Mouse (Mus musculus) erythroid progenitor cell, adult 5-6 weeks (primary cell): Measurements from ENCODE around the gene Ces2e. TPM values are rescaled to one million over a fixed set of nuclear protein-coding genes. Genes with fewer than 3 reads are reported as not detected.
"Not testable (repeated sequence)": the region's sequence is repeated elsewhere in the genome, so short reads cannot be mapped to it uniquely, and the experiment has no call there.

Experiments used
- ATAC-seq: replicated peaks from 2 replicates; pipeline ENCODE4 v1.8.0; 2016; ENCODE audit warnings: moderate number of reproducible peaks, mild to moderate bottlenecking, moderate TSS enrichment, inconsistent platforms; ENCODE audit not compliant: poor library complexity, low FRiP score, severe bottlenecking
- total RNA-seq, 2 experiments: library from RNA; stranded (forward) in 1 of 2; stranded (reverse) in 1 of 2; fragments of 150-400 nt in 1 of 2; fragments of 186-747, 209-891 nt in 1 of 2; gene quantifications; 2 replicates each; pipeline versions ENCODE4 v1.2.3 to v1.2.4; 2015 to 2017; ENCODE audit warnings: low replicate concordance in 2 of 2

Gene Ces2e
- total RNA-seq (2015; ENCODE audit: low replicate concordance) (not detected in 2 replicates), total RNA-seq (2017; ENCODE audit: low replicate concordance) (not detected in 2 replicates)

DNA sequence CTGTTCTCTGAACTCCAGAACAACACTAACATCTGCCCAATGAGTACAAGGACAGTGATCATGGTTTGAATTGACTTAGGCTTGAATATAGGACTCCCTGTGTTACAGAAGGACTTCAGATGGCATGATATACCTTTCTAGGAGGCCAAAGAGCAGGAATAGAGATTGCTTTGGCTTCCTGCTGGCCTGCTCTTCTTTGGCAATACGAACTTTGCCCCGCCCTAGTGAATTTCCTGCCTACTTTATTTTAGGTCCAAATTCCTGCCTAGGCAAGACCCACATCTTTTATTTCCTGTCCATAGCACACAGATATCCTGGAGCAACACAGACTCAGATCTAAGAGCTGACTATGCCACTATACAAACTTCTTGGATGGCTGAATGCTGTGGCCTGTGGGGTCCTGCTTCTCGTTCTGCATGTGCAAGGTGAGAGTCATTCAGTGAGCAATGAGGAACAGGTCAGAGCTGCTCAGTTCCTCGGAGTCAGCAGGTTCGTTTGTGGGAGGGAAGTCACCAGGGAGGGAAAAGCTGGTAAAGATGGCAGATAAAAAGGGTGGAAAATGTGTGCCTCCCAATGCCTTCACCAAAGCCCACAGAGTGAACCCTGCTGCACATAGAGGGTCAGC lies at the start of gene Ces2e:
TSS of gene Ces2e (plus strand) at position 289 of the 625 bp plus-strand sequence.
- no peak for ATAC-seq

DNA sequence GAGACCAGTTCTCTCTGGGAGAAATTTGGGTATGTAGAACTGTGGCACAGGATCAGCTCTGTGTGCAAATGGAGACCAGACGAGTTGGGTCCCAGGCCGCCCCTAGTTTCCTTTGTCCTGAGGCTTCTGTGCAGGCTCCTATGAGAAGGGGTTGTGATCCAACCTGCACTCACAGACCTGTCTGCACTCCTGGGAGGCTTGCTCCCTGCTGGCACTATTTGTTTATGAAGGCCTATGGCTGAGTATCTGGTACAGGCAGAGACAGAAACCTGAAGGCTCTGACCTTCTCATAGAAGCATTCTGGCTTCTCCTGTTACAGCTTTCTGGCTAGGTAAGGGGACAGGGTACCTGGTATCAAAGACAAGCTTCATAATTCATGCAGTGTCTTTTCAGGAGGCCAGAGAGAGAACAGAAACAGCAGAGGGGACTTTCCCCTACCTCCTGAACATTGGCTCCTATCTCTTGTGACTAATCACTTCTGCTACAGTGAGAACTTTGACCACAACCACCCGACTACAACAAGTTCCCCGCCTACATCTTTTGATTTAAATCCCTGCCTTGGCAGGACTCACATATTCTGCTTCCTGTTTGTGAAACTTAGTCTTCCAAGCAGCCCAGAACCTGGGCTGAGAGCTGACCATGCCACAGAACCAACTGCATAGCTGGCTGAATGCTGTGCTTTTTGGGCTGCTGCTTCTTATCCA lies 39.7 kb upstream of the Ces2e start:
- ATAC-seq: not testable (repeated sequence)

DNA sequence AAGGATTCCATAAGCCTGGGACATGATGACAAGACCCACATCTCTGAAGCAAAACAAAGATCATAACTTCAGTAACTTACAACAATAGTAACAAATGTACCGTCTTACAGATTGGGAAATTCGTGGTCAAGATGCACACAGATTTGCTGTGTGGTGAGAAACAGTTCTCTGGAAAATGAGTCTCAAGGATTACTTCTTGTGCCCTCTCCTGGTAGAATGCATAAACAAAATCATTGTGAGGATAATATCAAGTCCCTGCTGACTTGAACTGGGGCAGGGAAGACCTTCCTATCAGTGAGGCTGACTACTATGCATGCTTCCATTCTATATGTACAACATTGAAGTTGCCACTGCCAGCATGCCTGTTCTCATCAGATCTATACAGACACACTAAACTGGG lies 24.3 kb upstream of the Ces2e start:
- ATAC-seq: no peak

DNA sequence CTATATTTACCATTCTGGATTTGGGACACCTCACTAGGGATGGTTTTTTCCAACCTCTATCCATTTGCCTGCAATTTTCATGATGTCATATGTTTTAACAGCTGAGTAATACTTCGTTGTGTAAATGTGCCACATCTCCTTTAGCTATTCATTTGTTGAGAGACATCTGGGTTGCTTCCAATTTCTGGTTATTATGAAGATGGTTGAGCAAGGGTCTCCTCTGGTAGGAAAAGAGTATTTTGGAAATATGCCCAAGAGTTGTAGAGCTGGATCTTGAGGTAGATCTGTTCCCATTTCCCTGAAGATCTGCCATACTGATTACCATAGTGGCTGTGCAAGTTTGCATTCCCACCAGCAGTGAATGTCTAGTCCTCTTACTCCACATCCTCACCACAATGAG lies 18.9 kb upstream of the Ces2e start:
- ATAC-seq: no peak

DNA sequence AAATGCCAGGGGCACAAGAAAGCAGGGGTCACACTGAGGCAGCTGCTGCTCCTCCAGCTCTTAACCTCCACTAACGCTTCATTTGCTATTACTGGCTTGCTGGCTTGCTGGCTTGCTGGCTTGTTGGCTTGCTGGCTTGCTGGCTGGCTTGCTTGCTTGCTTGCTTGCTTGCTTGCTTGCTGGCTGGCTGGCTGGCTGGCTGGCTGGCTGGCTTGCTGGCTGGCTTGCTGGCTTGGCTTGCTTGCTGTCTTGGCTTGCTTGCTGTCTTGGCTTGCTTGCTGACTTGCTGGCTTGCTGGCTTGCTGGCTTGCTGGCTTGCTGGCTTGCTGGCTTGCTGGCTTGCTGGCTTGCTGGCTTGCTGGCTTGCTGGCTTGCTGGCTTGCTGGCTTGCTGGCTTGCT lies 17.0 kb upstream of the Ces2e start:
- not testable (repeated sequence) for ATAC-seq

DNA sequence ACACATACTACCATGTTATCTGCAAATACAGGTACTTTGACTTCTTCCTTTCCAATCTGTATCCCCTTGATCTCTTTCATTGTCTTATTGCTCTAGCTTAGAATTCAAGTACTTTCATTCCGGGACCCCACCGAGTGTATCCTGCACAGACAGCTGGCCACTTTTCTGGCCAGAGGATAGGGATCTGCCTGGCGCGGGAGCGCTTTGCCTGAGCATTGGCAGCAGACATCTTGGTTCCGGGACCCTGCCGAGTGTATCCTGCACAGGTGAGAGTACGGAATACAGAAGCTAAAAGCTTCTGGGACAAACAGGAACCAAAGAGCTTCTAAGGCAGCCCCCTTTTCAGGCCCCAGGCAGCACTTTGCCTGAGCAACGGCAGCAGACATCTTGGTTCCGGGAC lies 16.4 kb upstream of the Ces2e start:
- ATAC-seq: not testable (repeated sequence)

DNA sequence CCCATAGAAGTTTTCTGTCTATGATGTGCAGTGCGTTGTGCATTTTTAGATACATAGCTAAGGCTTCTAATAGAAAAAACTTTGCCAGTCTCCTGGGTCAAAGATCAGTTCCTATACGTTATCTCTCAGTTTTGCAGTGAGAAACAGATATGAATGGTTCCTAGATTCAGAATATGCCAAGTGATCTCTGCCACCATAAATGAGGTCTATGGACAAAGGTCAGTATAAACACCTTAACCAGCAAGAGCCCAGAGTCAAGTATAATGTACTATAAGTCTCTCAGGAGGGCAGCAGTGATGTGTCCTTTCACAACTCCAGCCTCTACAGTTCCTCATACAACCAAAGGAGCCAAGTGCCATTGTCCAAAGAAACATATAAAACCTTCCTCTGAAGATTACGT lies 1.2 kb downstream of the Ces2e start:
- ATAC-seq: no peak

DNA sequence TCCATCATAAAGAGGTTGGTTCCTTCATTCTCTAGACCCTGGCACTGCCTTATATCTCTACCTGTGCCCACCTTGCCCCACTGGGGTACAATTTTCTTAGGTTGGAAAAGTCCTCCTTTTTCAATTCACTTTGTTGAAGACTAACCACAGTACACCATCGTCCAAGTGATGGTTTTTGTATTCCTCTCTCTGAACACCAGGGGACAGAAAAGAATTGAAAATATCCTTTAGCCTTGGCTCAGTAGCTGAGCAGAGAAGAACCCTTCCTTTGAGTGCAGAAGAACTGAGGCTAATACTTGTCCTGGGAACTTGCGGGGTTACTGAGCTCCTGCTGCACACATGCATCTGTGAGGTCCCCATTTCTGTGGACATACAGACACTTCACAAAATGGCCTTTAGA lies 18.6 kb downstream of the Ces2e start:
- ATAC-seq: no peak

DNA sequence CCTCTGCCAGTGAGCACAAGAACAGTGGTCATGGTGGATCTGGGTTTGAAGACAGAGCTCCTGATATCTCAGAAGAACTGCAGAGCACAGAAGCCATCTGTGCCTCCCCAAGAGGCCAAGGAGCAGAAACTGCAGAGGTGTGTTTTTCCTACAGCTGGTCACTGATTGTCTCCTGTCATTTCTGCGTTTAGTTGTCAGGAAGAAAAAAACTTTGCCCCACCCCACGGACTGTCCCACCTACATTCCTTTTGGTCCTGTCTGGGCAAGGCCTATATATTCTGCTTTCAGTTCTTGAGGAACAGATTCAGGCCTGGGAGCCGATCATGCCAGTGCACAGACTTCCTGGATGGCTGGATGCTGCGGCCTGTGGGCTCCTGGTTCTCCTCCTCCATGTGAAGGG lies 21.0 kb downstream of the Ces2e start, which contains the start of gene Ces2f:
TSS of gene Ces2f (plus strand) at position 301 of the 400 bp plus-strand sequence.
- ATAC-seq: no peak

DNA sequence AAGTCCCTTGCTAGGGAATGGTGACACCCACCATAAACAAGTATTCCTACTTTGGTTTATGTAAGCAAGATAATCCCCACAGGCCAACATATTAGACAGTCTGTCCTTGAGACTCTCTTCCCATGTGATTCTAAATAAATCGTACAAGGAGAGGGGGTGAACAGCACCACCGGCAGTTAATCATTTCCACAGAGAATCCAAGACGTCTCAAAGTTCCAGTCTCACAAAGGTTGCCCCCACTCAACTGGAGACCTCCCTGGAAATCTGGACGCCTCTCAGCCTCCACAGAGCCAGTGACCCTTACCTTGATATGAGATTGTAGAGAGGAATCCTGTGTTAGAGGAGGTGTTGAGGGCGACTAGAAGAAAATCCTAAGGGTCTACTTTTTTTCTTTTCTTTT lies 23.0 kb downstream of the Ces2e start:
- no peak for ATAC-seq

DNA sequence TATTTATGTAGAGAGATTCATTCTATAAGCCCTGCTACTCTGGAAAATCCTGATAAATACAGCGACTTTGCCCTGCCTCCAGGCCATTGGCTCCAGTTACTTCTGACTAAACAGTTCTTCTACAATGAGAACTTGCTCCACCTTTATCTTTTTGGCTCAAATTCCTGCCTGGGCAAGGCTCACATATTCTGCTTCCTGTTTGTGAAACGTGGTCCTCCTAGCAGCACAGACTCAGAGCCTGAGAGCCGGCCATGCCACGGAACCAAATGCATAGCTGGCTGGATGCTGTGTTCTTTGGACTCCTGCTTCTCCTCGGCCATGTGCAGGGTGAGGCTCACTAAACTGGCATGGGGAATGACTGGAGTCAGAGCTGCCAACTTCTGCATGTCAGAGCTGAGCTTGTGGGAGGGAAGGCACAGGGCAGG lies 35.5 kb downstream of the Ces2e start, which contains the start of gene Ces2g:
TSS of gene Ces2g (plus strand) at position 182 of the 425 bp plus-strand sequence.
- peak; percentile 69 for ATAC-seq

DNA sequence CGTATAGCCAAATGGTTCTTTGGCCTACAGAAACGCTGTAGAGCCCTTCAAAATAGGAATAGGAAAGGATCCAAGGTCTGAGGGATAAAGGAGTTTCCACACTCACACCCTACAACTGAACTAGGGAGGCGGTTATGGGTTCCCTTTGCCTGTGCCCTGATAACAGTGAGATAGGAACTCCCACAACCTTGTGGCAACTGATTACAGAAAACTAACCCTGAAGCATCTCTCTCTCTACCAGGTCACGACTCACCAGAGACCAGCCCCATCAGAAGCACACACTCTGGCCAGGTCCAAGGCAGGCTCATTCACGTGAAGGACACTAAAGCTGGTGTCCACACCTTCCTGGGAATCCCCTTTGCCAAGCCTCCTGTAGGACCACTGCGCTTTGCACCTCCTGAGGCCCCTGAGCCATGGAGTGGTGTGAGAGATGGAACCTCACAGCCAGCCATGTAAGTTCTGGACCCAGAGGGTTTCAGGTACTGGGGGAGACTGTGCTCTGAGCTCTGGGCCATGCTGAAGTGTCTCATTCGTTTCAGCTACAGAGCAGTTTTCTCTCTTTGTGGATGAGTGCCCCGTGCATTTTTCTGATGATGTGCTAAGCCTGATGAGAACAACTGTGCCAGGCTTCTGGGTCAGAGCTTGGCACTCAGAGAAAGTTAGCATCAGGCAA lies 36.3 kb downstream of the Ces2e start:
- peak; percentile 89 for ATAC-seq

DNA sequence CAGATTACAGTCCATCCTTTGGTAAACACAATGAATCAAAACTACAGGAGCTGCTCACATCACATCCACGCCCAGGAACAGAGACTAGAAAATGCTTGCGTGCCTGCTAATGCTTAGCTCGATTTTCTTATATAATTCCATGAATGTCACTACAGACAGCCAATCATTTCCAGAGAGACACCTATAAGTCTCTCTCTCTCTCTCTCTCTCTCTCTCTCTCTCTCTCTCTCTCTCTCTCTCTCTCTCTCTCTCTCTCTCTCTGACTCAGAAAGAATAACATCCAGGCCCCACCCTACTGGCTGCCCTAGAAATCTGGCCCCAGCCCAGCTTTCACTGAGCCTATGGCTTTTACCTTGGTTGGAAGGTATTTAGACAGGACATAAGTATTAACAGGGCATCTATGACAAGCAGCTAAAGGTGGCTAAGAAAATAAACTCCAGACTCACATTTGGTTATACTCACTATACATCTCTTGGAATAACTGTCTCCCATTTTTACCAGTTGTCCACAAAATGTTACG lies 37.4 kb downstream of the Ces2e start:
- ATAC-seq: 0 out of 2 replicates have a peak, but pooled peaks have one; percentile 5

DNA sequence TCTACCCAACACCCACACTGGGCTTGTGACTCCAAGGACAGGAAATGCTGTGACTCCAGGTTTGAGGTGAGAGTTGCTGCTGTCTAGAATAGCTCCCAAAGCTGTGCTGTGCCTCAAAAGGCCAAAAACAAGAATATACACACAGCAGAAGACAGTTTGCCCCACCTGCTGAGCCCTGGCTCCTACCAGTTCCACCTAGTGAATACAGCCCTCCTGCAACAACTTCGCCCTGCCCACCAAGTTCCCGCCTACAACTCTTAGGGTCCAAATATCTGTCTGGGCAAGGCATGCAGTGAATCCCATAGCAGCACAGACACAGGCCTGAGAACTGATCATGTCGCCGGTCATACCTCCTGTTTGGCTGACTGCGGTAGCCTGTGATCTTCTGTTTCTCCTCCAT lies 58.1 kb downstream of the Ces2e start:
- ATAC-seq: no peak

Other genes starting within 250 kb of the Ces2e start
- not detected in 2 replicates for gene Ces2a, start 192.3 kb upstream of the Ces2e start, total RNA-seq (2015; ENCODE audit: low replicate concordance)
- not detected in 2 replicates for gene Ces2a, start 192.3 kb upstream of the Ces2e start, total RNA-seq (2017; ENCODE audit: low replicate concordance)
- gene Ces2b, start 94.7 kb upstream of the Ces2e start, total RNA-seq (2015; ENCODE audit: low replicate concordance): not detected in 2 replicates
- gene Ces2b, start 94.7 kb upstream of the Ces2e start, total RNA-seq (2017; ENCODE audit: low replicate concordance): not detected in 2 replicates
- not detected in 2 replicates for gene Ces2c, start 79.2 kb upstream of the Ces2e start, total RNA-seq (2015; ENCODE audit: low replicate concordance)
- gene Ces2c, start 79.2 kb upstream of the Ces2e start, total RNA-seq (2017; ENCODE audit: low replicate concordance): not detected in 2 replicates
- not detected in 2 replicates for gene Ces2f, start 21.1 kb downstream of the Ces2e start, total RNA-seq (2015; ENCODE audit: low replicate concordance)
- gene Ces2f, start 21.1 kb downstream of the Ces2e start, total RNA-seq (2017; ENCODE audit: low replicate concordance): not detected in 2 replicates
- gene Ces2g, start 35.5 kb downstream of the Ces2e start, total RNA-seq (2015; ENCODE audit: low replicate concordance): 395 and 429 TPM in 2 replicates
- 185 and 223 TPM in 2 replicates for gene Ces2g, start 35.5 kb downstream of the Ces2e start, total RNA-seq (2017; ENCODE audit: low replicate concordance)
- gene Ces2h, start 74.6 kb downstream of the Ces2e start, total RNA-seq (2015; ENCODE audit: low replicate concordance): not detected in 2 replicates
- not detected in 2 replicates for gene Ces2h, start 74.6 kb downstream of the Ces2e start, total RNA-seq (2017; ENCODE audit: low replicate concordance)
- gene Ces3a, start 122.3 kb downstream of the Ces2e start, total RNA-seq (2015; ENCODE audit: low replicate concordance): not detected in 2 replicates
- not detected in 2 replicates for gene Ces3a, start 122.3 kb downstream of the Ces2e start, total RNA-seq (2017; ENCODE audit: low replicate concordance)
- gene Ces3b, start 157.5 kb downstream of the Ces2e start, total RNA-seq (2015; ENCODE audit: low replicate concordance): not detected in 2 replicates
- not detected in 2 replicates for gene Ces3b, start 157.5 kb downstream of the Ces2e start, total RNA-seq (2017; ENCODE audit: low replicate concordance)
- not detected in 2 replicates for gene Ces4a, start 205.5 kb downstream of the Ces2e start, total RNA-seq (2015; ENCODE audit: low replicate concordance)
- not detected in 2 replicates for gene Ces4a, start 205.5 kb downstream of the Ces2e start, total RNA-seq (2017; ENCODE audit: low replicate concordance)
- gene Cbfb, start 244.4 kb downstream of the Ces2e start, total RNA-seq (2015; ENCODE audit: low replicate concordance): 25.9 and 34.4 TPM in 2 replicates
- 18.0 and 29.3 TPM in 2 replicates for gene Cbfb, start 244.4 kb downstream of the Ces2e start, total RNA-seq (2017; ENCODE audit: low replicate concordance)